Mouse (Mus musculus) NIH3T3 (cell line): ENCODE results near the gene Gm15557.
"Not testable (repeated sequence)": the region's sequence is repeated elsewhere in the genome, so short reads cannot be mapped to it uniquely, and the experiment has no call there.

Experiments used
- DNase-seq: peaks from one replicate; pipeline ENCODE4 v3.0.0-alpha.2; 2012; ENCODE audit warnings: low read depth

The Gm15557 gene

DNA sequence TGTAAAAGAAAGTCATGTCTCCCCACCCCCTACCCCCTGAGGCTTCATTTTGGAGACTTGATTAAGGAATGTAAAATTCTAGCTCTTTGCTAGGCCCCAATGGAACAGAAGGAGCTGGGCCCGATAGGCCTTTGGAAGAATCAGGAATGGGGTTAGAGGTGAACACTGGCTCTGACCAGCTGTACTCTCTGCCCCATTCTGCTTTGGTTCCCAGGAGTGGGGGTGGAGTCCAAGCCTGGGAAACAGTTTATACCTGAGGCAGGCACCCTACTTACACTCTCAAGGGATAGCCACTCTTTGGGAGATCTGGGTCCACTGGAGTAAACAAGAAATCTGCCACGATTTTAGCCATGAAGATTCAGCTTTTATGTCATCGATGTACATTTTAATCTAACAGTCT lies at the start of gene Gm15557:
Gene Gm15557 (plus strand): TSS at position 48 of the 400 bp plus-strand sequence.
- no peak for DNase-seq

DNA sequence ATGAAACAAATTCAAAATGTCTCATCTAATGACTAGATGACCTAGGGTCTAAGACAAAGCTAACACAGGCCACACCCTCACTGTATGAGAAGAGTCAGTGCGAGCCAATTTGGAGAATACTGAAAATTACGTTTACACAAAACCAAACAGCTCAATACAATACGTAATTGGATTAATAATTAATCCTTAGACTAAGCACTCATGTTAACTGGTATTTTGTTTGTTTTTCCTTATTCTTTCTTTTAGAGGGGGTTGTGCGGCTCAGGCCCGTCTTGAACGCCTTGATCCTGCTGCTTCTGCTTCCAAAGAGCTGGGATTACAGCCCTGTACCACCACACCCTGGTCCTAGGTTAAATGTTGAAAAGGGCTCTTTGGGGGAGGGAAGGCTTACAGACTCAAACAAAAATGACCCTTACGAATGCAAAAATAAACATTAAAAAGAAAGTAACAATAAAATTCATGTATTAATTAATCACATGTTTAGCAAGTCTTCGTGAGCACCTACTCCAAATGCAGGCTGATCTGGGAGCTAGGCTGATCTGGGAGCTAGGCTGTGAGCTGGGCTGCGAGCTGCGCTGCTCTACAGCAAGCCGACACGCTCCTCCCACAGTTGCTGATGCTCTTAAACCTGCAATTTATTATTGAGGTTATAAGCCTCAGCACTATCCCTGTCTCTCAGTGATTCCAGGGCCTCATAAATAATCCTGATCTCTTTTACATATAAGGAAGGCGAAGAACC lies 46.1 kb upstream of the Gm15557 start:
- no peak for DNase-seq

DNA sequence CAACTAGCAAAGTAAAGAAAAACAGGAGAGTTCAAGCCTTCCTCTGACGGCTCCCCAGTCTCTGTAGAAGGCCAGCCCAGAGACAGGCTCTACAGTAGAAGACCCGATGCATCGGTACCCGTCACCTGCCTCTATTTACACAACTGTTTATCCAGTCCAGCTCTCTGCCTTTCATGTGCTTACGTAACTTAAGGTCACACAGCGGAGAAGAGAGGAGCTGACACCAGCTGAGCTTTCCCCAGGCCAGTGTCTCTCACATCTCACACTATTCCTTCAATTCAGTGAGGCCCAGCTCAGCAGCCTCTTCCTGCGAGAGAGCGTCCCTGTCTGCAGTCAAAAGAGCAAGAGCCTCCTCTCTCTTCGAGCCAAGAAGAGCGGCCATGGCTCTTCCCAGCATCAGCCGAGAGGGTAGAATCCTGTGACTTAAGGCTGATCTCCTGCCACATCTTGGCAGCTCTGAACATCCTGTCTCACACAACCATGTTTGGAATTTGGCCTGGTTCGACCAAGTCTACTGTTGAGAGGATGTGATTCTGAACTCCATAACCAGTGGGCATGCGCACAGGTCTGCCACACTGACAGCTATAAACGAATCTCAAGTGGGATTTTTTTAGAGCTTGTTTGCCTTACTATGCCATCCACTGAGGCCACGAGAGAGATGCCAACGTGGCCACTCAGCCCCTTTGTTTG lies 45.3 kb upstream of the Gm15557 start:
- peak; percentile 64 for DNase-seq

DNA sequence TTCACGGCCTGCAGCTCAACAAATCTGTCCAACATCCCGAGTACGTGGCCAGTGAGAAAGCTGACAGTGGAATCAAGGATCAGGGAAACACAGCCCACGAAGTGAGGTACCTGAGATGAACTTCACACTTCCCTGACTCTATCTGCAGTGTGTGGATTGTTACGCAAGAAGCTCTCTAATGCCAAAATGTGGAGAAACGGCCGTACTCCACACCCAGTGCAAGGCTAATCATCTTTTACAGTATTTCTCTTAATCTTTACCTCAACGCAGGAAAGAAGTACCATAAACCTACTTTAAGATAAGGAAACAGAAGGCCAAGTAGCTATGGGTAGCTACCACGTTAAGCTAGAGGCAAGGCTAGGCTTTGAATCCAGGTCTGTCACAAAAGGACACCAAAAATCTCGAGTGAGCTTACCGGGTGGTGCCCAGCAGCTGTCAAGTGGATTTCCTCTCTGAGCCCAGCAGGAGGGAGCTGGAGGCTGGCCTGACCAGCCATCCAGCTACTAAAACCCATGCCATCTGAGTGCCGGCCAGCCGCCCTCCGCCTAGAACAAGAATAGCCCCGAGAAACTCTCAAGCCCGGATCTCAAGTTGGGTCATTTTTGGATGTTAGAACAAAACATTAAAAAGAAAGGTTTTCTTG lies 37.4 kb upstream of the Gm15557 start:
- no peak for DNase-seq

DNA sequence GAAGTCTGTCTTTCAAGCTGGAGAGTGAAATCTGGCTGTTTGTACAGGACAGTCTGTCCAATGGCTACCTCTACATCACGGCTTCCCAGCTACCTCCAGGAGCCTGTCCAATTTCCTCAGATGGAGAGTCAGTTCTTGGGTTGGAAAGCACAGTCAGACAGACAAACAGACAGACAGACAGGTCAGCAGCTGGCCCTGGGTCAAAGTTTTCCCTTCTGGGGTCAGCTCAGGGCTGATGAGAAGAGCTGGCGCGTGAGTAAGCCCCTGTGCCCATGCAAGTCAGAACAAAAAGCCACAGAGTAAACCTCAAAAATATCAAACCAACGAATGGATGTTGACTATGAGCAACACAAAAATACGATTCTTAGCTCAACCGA lies 36.9 kb upstream of the Gm15557 start:
- no peak for DNase-seq

DNA sequence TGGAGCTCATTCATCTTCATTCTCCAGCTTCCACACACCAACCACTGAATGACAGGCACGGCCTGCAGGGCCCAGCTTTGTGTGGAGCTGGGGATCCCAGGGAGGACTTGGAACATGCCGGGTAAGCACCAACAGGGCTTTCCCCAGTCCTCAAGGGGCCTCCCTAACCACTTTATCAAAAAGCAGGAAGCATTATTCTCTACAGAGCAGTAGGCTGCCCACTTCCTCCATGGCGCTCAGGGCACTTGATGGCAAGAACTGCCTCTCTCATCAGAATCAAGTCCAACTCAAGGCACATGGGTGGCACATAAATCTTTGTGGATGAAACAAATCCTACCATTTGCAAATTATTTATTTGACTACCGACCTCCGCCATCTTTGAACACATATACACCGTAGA lies 25.8 kb upstream of the Gm15557 start:
- DNase-seq = no peak

DNA sequence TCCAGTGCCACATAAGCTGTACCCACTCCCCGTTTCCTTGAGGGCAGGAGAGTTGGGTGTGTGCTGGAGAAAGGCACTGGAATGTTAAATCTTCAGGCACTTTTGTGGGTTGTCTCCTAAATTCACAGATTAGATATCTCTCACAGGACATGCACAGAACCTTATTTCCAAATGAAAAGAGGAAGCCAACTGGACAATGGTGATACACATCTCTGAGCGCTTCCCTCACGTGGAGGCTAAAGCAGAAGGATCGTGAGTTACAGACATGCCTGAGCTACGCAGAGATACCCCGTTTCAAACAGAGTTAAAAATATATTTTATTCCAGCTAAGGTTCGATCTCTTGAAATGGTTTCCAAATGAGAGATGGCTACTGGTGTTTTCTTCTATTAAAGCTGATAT lies 17.4 kb upstream of the Gm15557 start:
- DNase-seq = no peak

DNA sequence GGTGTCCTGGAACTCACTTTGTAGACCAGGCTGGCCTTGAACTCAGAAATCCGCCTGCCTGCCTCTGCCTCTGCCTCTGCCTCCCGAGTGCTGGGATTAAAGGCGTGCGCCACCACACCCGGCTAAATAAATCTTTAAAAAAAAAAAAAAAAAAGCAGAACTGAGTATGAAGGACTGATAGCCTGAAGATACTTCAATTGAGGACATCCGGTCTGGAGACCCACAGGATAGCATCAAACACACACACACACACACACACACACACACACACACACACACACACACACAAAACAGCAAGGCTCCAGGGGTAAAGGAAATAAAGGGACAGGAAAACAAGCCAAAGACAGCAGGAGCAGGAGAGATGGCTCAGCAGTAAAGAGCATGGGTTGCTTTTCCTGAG lies 15.3 kb upstream of the Gm15557 start:
- not testable (repeated sequence) for DNase-seq

DNA sequence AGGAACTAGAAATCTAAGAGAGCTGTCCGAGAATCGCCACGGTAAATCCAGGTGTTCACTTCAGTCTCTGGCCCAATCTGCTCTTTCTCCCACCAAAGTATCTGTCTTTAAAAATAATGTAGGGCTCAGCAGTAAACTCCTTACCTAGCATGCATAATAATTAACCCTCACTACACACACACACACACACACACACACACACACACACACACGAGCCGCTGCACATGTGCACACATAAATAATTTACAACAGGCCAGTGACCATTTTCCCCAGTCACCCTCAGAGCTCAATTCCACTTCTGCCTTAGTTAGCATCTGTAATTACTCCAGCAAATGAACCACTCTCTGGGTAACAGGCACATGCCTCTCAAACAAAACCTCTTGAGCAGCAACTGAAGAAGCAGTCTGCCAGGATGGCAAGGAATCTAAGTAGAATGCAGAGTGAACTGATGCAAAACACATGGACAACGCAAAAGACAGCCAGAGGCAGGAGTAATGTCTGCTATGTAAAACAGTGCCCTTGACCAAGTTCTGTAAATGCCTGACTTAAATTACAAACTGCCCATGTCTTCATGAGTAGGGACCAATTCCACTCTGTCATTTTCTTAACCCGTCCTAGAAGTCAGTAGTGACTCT lies 11.7 kb upstream of the Gm15557 start:
- DNase-seq = peak; percentile 61

DNA sequence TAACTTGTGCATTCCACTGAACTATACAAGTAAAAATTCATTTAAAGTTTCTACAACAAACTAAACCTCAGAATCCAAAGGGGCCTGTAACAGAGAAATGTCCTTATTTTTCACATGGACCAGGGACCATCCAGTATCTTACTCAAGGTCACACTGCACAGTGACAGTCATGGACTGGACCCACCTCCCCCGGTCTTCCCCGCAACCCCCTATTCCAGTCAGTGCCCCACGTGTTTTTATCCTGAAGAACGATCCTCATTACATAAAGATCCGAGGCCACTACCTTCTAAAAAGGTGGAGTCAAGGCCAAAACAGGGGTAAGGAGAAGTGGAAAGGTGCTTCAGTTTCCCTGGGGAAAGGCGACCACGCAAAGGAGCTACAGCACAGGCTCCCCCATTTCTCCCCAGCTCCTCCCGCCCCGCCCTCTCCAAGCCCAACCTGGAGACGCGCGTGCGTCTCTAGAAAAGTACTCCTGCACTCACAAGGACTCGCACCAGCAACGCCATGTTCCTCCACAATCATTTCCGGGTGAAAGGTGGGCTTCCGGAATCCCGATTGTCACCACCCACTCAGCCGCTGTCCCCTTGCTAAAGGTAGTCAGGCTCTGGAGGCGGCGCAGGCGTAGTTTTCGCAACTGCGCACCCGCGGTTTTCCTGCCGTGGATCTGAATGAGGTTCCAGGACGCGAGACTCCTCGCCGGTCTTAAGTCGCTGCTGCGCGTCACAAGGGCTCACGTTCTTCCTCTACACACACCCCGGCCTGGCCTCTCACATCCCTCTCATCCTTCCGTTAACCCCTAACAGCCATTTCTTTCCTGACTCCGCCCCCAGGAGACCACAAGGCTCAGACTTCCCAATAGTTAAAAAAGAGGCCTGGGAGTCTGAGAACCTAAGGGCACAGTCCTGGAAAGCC lies 10.7 kb upstream of the Gm15557 start, which contains the start of gene Uqcc1:
Gene Uqcc1 (minus strand): TSS at position 780 of the 912 bp plus-strand sequence.
- DNase-seq = peak; percentile 95

DNA sequence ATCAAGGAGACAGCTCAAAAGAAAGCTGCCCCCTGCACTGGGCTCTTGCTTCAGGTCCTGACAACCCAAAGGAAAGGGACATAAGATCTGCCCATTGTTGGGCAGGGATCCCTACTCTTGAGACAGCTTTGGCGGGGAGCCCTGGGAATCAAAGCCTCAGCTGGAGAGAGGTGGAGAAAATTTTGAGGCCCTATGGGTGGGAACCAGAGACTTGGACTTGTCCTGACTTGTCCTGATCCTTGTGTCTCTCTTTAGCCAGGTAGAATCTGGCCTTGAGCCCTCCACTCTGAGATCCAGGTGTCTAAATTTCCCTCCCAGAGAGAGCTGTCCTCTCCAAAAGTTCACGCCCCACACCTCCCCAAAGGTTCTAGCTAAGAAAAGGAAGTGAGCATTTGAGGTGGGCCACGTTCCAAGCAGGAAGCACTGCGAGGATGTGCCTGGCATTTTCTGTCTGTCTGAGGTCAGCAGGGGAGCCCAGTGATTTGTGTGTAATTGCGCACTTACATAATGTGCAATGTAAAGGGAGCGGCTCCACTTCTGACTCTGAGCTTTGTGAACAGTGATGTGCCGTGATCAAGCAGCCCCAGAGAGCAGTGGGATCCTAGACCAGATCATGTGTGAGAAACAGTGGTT lies 515 bp upstream of the Gm15557 start:
- DNase-seq = peak; percentile 15

DNA sequence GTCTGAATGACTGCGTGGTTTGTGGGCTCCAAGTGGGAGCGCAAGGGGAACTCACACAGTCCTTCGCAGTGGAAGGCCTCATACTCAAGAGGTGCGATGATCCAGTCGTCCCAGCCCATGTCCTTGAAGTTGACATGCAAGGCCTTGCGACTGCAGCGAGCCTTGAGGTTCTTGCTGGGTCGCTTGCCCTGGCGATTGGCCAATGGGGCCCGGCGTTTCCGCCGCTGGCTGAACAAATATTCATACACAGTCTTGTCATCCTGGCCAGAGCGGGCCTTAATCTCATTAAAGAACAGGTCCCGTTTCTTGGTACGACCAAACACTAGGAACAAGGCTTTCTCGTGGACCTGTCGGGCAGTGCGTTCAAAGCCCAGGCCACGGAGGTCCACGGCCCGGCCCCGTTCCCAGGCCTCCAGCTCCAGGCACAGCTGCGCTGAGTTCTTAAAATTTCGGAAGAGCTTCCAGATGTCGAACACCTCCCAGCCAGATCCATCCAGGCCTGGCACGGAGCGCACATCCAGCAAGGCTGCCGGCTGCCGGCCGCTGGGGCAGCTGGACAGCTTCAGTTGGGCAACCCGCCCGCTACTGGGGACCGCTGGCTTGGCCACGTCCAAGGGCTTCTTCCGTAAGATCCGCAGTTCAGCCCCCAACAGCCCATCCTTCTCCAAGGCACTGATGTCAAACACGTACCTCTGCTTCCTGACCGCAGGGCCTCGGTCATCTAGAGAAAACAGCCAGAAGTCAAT lies 1.3 kb downstream of the Gm15557 start:
- DNase-seq = no peak

DNA sequence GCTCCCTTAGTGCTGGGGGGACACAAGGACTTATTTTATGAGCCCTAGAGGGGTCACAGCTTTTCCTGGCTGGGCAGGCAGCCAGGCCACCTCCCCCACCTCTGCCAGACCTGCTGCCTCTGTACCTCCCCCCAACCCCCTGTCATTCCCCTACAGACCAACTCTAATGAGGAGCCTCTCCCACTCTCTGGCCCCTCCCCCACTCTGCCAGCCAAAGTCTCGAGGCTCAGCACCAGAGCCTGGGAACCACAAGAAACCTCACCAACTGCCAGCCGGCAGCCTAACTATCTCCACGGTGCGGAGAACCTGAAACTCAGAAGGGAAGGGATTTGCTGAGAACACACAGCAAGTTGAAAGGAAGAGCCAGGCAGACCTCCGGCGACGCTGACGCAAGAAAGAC lies 2.9 kb downstream of the Gm15557 start:
- DNase-seq = no peak

DNA sequence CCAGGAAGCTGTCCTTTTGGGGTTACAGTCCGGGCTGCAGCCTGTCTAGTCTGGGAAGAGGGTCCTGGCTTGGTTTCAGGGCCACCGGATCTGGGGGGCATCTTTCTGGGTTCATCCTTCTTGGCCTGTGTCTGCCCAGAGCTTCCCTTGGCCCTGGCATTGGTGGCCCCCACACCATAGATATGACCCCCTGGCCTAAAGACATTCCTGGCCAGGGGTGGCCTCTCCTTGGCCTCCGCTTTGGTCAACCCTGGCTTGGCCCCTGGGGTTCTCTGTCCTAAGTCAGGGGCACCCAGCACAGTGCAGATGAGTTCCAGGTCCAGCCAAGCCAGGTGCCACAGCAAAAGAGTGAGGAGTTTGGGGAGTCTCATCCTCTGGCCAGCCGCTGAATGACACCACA lies 4.2 kb downstream of the Gm15557 start:
- DNase-seq = no peak

DNA sequence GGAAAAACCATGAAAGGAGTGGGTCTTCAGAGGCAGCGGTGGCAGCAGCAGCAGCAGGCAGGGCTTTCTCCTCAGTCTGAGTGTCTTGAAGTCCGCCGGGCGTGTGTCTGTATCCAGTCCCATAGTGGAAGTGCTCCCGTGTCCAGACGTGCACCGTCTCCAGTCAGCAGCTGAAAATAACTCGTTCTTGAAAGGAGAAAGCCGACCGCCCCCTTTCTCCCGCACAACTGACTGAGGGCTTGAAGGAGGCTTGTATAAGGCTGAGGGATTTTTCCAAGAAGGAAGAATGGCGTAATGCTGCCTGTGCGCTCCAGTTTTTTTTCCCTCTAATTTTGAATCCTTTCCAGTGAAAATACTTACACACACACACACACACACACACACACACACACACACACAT lies 4.6 kb downstream of the Gm15557 start, which contains the start of gene Gdf5:
Gene Gdf5 (minus strand): TSS at position 244 of the 400 bp plus-strand sequence.
- peak; percentile 70 for DNase-seq

DNA sequence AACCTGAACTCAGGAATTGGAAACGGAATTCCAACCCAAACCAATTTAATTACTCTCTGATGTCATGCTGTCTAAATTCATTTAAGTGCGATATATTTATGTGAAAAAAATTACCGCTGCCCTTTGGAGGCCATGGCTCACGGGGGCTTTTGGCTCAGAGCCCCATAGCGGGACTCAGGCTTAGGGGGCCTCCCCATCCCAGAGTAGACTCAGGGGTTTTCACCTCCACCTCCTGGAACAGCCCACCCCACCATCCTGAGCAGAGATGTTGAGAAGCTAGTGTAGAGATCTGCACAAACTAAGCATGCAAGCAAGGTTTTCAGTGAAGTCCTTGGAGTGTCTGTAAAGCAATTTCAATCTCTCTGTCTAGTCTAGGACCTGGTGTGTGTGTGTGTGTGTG lies 5.1 kb downstream of the Gm15557 start:
- no peak for DNase-seq

DNA sequence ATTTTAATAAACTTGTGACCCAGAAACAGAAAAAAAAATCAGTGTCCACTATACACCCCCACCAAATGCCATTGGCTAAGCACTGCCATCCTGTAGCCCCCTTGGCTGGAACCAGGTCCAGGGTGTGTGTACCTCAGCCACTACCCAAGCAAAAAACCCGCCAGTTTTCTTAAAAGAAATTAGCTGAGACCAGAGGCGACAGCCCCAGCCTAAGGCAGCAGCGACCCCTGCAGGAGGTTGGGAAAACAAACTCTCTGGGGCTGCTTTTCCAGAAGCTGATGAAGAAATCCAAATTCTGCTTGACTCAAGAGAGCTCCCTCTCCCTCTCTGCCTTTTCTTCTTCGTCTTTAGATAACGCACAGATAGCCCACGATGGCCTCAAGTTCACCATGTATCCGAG lies 5.5 kb downstream of the Gm15557 start:
- peak; percentile 92 for DNase-seq

DNA sequence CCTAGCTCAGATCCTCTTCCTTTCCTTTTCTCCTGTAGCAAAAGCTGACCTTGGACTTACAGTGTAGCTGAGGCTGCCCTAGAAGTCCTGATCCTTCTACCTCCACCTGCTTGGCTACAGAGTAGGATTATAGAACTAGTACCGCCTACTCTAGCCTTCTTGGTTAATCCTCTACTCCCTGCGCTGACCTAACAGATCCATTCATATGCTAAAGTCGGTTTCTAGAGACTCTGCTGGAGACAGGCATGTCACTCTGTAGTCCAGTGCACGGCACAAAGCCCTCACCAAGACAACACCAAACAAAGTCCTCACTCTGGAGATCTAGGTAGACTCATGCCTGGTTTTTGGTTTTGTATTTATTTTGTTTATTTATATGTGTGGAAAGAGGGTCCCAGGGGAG lies 6.0 kb downstream of the Gm15557 start:
- DNase-seq = no peak

DNA sequence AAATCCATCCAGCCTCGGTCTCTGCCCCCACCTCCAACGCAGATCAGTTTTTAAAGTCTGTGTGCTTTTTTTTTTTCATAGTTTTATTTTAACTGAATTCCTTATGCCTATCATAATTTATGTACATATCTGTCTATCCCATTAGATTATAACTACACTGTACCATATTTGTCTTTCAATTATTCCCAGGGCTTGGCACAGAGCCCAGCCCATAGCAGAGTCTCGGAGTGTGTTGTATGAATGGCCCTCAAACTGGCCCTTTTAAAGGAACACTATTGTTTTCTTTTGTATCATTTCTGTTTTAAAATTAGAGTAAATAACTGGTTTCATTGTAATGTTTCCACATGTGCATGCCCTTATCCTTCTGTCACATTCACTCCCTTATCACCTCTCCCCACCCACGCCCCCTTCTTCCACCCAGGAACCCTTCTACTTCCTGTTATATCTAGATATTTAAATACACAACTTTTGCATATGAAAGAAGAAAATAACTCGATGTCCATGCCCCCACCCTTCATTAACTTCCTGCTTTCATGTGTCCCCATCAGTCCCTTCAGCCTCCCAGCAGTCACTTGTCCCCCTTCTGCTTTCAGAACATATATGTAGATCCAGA lies 7.0 kb downstream of the Gm15557 start:
- peak; percentile 67 for DNase-seq

DNA sequence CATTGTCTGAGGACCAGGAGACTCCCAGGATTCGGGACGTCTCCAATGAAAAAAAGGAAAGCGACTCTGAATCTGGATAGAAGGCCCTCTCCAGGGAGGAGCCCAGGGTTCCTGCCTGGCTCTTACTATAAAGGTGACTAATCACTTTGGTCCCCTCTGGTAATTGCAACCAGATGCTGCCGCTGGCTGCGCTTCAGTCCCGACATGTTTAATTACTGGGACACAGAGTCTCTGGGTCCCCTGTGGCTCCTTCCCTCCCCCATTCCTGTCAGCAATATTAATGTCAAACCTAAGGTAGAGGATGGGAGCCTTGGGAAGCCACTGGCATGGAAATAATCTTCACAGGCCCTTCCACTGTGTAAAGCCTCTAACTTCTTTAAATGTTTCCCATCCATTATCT lies 8.8 kb downstream of the Gm15557 start:
- peak; percentile 72 for DNase-seq
